Mouse (Mus musculus): ENCODE measurements around the gene Cul9. TPM values are rescaled to one million over a fixed set of nuclear protein-coding genes. Genes with fewer than 3 reads are reported as not detected.
A peak's percentile ranks its signal among the peaks of the same experiment; 100 is the strongest.

Gene Cul9
- polyA plus RNA-seq (2015; fragmentation: Nextera tagmentation; extraction: Ambion mirVana): 3.2 and 4.6 TPM in 2 replicates

DNA sequence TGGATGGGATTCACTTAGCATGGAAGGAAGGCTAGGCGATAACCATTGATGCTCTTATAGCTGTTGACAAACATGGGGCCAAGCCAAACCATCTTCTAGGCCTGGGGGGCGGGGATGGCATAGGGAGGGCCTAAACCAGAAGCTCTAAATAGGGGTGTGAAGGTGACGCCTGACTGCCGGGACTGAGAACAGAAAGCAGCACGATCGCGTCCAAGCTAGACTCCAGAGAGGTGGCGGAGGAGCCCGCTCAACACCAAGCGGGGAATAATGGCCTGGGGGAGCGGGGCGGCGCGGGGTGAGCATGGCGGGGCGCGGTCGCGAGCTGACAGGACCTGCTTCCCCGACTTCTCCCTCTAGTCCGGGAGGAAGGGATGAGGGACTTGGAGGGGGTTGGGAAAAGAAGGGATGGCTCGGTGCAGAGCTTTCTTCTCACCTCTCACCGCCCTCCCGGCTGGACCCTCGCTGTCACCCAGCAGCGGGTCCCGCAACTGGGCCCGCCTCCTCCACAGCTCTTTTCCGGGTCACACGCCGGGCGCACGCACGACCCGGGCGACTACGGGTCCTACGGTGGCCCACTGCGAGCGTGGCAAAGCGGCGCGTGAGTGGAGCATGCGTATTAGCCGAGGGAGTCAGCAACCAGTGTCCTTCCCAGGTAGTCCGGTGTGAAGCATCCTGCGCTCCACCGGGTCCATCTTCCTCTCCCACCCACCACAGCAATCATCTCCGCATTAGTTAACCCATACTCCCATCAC is at the start of gene Cul9:
Cul9 (minus strand) TSS at position 576 of the 752 bp plus-strand sequence.
- Histone ChIP-seq H3K4me3 (replicated peaks) (peak within 1 kb of the TSS; percentile 45), H3K4me2 (peak within 1 kb of the TSS; percentile 82), H3K9me3 (no peaks in the 10 kb centered on the region), H3K36me3 (peaks cover 29% of the 10 kb centered on the region), H3K4me1 (peaks cover 27% of the 10 kb centered on the region), H3K27me3 (replicated peaks) (no peaks in the 10 kb centered on the region), H3K27ac (no peak within 1 kb of the TSS), H3K9ac (peak within 1 kb of the TSS; percentile 38; the same call in 1 of the 2 replicates)
- WGBS: 5% methylated on average over 44 of the region's 49 CpGs
- no peak; the same call in 1 of the 2 replicates for ATAC-seq (ENCODE audit: insufficient read depth, low FRiP score, low read depth)

- H3K9ac ChIP-seq: no peak overlapping the region
- WGBS: 81% methylated on average over 6 of the region's 6 CpGs
- no peak for ATAC-seq (ENCODE audit: insufficient read depth, low FRiP score, low read depth)
Observed at GRCm38 (mm10) chr17:46595336-46595735, 49.1 kb upstream of the Cul9 start.

GRCm38 (mm10) chr17:46594606-46595005 is 48.4 kb upstream of the Cul9 start:
- no peaks in the 10 kb centered on the region for H3K9me3 ChIP-seq
- H3K4me2 ChIP-seq: no peak overlapping the region
- peak overlapping the region; percentile 64 for H3K27ac ChIP-seq
- no peaks in the 10 kb centered on the region for H3K27me3 ChIP-seq (replicated peaks)
- H3K36me3 ChIP-seq: peaks cover 16% of the 10 kb centered on the region; the same call in 1 of the 2 replicates
- H3K9ac ChIP-seq: no peak overlapping the region
- no peak overlapping the region for H3K4me3 ChIP-seq (replicated peaks)
- peaks cover 26% of the 10 kb centered on the region for H3K4me1 ChIP-seq
- ATAC-seq (ENCODE audit: insufficient read depth, low FRiP score, low read depth): peak; percentile 12; the same call in 1 of the 2 replicates
- WGBS: 32% methylated on average over 9 of the region's 9 CpGs

More at GRCm38 (mm10) chr17:46595336-46595735, 49.1 kb upstream of the Cul9 start:
- no peak overlapping the region for H3K4me2 ChIP-seq
- peaks cover 8% of the 10 kb centered on the region; the same call in 1 of the 2 replicates for H3K36me3 ChIP-seq
- H3K27ac ChIP-seq: peak overlapping the region; percentile 64; the same call in 1 of the 2 replicates
- no peak overlapping the region for H3K4me3 ChIP-seq (replicated peaks)
- H3K27me3 ChIP-seq (replicated peaks): no peaks in the 10 kb centered on the region
- H3K4me1 ChIP-seq: peaks cover 25% of the 10 kb centered on the region
- no peaks in the 10 kb centered on the region for H3K9me3 ChIP-seq

DNA sequence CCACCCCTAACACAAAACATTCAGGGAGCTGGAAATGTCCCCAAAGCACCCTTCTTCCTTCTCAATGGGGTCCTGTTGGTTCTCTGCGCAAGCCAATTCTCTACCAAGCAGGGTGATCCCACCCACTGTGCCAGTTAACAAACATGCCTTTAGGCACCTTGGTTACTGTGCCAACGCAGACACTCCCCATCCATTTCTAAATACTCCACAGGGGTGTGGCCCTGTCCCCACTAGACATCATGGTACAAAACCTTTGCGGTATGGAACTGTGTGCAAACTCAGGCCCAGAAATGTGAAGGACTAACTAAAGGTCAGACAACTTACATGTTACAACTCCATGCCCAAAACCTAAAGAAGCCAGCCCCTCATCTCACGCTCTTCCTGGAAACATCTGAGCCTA is 46.9 kb upstream of the Cul9 start:
- Histone ChIP-seq H3K27ac (peak overlapping the region; percentile 21; the same call in 1 of the 2 replicates), H3K4me2 (no peak overlapping the region), H3K4me1 (peaks cover 28% of the 10 kb centered on the region), H3K27me3 (replicated peaks) (no peaks in the 10 kb centered on the region), H3K9ac (no peak overlapping the region), H3K36me3 (peaks cover 21% of the 10 kb centered on the region), H3K9me3 (no peaks in the 10 kb centered on the region), H3K4me3 (replicated peaks) (no peak overlapping the region)
- WGBS: 87% methylated on average over 4 of the region's 4 CpGs
- no peak for ATAC-seq (ENCODE audit: insufficient read depth, low FRiP score, low read depth)

- H3K4me1 ChIP-seq: peaks cover 28% of the 10 kb centered on the region
- H3K9ac ChIP-seq: no peak overlapping the region
- H3K36me3 ChIP-seq: peaks cover 20% of the 10 kb centered on the region
- peak; percentile 12; the same call in 1 of the 2 replicates for ATAC-seq (ENCODE audit: insufficient read depth, low FRiP score, low read depth)
- H3K27me3 ChIP-seq (replicated peaks): no peaks in the 10 kb centered on the region
- peak overlapping the region; percentile 68; the same call in 1 of the 2 replicates for H3K27ac ChIP-seq
- no peak overlapping the region for H3K4me3 ChIP-seq (replicated peaks)
- WGBS: 72% methylated on average over 19 of the region's 19 CpGs
- no peaks in the 10 kb centered on the region for H3K9me3 ChIP-seq
- no peak overlapping the region for H3K4me2 ChIP-seq
Observed at GRCm38 (mm10) chr17:46591406-46591805, 45.2 kb upstream of the Cul9 start.

DNA sequence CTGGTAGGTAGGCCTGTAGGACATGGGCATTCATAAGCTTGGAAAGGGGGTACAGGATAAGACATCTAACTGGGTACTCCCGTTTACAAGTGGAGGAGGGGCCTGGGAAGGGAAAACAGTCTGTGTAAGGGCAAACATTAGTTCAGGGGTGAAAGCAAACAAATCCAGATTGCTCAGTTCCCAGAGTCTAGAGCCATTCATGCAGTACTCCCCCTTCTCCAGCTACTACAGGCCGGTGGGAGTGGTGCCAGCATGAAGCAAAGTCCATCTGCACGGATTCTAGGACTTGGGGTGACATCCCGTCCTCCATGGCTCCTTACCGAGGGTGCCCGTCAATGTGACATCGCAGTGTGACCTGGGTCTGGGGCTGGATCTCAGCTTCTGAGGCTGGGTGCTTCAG is 44.3 kb upstream of the Cul9 start:
- H3K36me3 ChIP-seq: peaks cover 24% of the 10 kb centered on the region
- ATAC-seq (ENCODE audit: insufficient read depth, low FRiP score, low read depth): peak; percentile 58

GRCm38 (mm10) chr17:46589635-46590314 is 43.6 kb upstream of the Cul9 start:
- Histone ChIP-seq H3K9ac (no peak overlapping the region), H3K27me3 (replicated peaks) (no peaks in the 10 kb centered on the region), H3K36me3 (peaks cover 24% of the 10 kb centered on the region), H3K4me2 (no peak overlapping the region), H3K9me3 (no peaks in the 10 kb centered on the region), H3K4me1 (peaks cover 22% of the 10 kb centered on the region), H3K27ac (peak overlapping the region; percentile 68), H3K4me3 (replicated peaks) (no peak overlapping the region)
- ATAC-seq (ENCODE audit: insufficient read depth, low FRiP score, low read depth): peak; percentile 27; the same call in 1 of the 2 replicates
- 87% methylated on average over 16 of the region's 16 CpGs for WGBS

More for the DNA sequence above, 44.3 kb upstream of the Cul9 start:
- Histone ChIP-seq H3K27ac (peak overlapping the region; percentile 68), H3K9me3 (no peaks in the 10 kb centered on the region), H3K27me3 (replicated peaks) (no peaks in the 10 kb centered on the region), H3K4me3 (replicated peaks) (no peak overlapping the region), H3K4me2 (no peak overlapping the region), H3K9ac (no peak overlapping the region), H3K4me1 (peaks cover 28% of the 10 kb centered on the region)
- 65% methylated on average over 7 of the region's 7 CpGs for WGBS

DNA sequence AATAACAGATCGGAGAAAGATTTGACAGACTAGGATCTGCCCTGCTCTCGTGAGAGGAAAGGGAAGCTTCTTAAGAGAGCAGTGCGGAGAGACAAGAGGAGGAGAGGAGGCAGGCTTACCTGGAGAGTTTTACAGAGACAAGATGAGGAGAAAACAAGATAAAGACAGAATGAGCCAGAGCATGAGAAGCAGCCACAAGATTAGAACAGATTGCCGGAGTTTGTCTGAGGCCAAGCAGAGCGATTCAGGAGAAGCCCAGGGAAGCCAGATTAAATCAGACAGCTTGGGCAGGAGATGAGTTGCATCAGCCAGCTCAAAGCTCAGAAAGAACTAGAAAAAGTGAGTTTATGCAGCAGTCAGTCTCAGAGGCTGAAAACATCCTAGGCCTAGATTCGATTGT is 42.7 kb upstream of the Cul9 start:
- no peak for ATAC-seq (ENCODE audit: insufficient read depth, low FRiP score, low read depth)
- H3K4me3 ChIP-seq (replicated peaks): no peak overlapping the region
- H3K27me3 ChIP-seq (replicated peaks): no peaks in the 10 kb centered on the region
- H3K27ac ChIP-seq: no peak overlapping the region
- no peaks in the 10 kb centered on the region for H3K9me3 ChIP-seq
- no peak overlapping the region for H3K4me2 ChIP-seq
- no peak overlapping the region for H3K9ac ChIP-seq
- H3K4me1 ChIP-seq: peaks cover 16% of the 10 kb centered on the region; the same call in 1 of the 2 replicates
- H3K36me3 ChIP-seq: peaks cover 24% of the 10 kb centered on the region
- 90% methylated on average over 6 of the region's 6 CpGs for WGBS

DNA sequence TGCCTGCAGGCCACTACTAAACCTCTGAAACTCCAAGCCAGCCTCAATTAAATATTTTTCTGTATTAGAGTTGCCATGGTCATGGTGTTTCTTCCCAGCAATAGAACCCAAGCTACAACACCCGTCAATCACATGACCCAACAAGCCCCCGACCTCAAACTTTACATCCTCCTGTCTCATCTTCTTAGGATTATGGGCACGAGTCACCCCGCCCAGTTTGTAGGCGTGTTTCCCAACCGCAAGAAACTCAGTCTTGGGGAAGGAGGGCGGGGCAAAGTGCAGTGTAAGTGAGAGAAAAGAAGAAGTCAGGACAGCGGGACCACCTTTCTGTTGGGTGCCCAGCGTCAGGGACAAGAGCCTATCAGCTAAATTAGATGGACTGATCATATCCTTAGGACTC is 42.0 kb upstream of the Cul9 start:
- Histone ChIP-seq H3K36me3 (peaks cover 24% of the 10 kb centered on the region), H3K27me3 (replicated peaks) (no peaks in the 10 kb centered on the region), H3K4me1 (peaks cover 10% of the 10 kb centered on the region; the same call in 1 of the 2 replicates), H3K4me2 (no peak overlapping the region), H3K4me3 (replicated peaks) (no peak overlapping the region), H3K27ac (no peak overlapping the region), H3K9ac (no peak overlapping the region), H3K9me3 (no peaks in the 10 kb centered on the region)
- 72% methylated on average over 9 of the region's 9 CpGs for WGBS
- ATAC-seq (ENCODE audit: insufficient read depth, low FRiP score, low read depth): no peak

GRCm38 (mm10) chr17:46586327-46586726 is 40.1 kb upstream of the Cul9 start:
- no peak overlapping the region for H3K27ac ChIP-seq
- ATAC-seq (ENCODE audit: insufficient read depth, low FRiP score, low read depth): no peak
- peaks cover 36% of the 10 kb centered on the region for H3K36me3 ChIP-seq
- H3K4me1 ChIP-seq: 0 out of 2 replicates have a peak, but pooled peaks cover 3% of the 10 kb centered on the region
- no peak overlapping the region for H3K9ac ChIP-seq
- no peak overlapping the region for H3K4me2 ChIP-seq
- 85% methylated on average over 8 of the region's 8 CpGs for WGBS
- H3K9me3 ChIP-seq: no peaks in the 10 kb centered on the region
- no peak overlapping the region for H3K4me3 ChIP-seq (replicated peaks)
- no peaks in the 10 kb centered on the region for H3K27me3 ChIP-seq (replicated peaks)

GRCm38 (mm10) chr17:46578650-46579049 is 32.5 kb upstream of the Cul9 start:
- no peak for ATAC-seq (ENCODE audit: insufficient read depth, low FRiP score, low read depth)

DNA sequence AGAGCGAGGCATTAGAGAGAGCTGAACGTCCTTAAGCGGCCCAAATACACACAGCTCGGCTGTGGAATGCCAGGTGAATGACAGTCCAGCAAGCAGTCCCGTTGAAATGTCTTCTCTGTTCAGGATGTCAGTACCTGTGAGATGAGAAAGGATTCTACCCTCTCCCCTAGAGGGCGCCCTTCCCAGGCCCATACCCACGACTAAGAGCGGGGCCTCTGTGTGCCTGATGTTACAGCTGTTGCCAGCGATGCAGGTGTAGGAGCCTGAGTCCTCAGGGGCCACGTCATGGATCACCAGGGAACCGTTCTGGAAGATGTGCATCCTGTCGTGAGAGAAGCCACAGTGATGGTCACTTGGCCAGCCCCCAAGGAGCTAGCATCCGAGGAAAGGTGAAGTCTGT is 29.9 kb upstream of the Cul9 start:
- peaks cover 53% of the 10 kb centered on the region for H3K36me3 ChIP-seq
- H3K4me2 ChIP-seq: no peak overlapping the region
- no peaks in the 10 kb centered on the region for H3K27me3 ChIP-seq (replicated peaks)
- H3K4me1 ChIP-seq: no peaks in the 10 kb centered on the region
- no peaks in the 10 kb centered on the region for H3K9me3 ChIP-seq
- H3K27ac ChIP-seq: no peak overlapping the region
- ATAC-seq (ENCODE audit: insufficient read depth, low FRiP score, low read depth): no peak
- H3K9ac ChIP-seq: no peak overlapping the region
- 80% methylated on average over 13 of the region's 13 CpGs for WGBS
- H3K4me3 ChIP-seq (replicated peaks): no peak overlapping the region

More at GRCm38 (mm10) chr17:46578650-46579049, 32.5 kb upstream of the Cul9 start:
- Histone ChIP-seq H3K9ac (no peak overlapping the region), H3K4me2 (no peak overlapping the region), H3K4me1 (no peaks in the 10 kb centered on the region), H3K9me3 (no peaks in the 10 kb centered on the region), H3K36me3 (peaks cover 52% of the 10 kb centered on the region), H3K27ac (no peak overlapping the region), H3K27me3 (replicated peaks) (no peaks in the 10 kb centered on the region), H3K4me3 (replicated peaks) (no peak overlapping the region)
- 72% methylated on average over 5 of the region's 5 CpGs for WGBS
